Mouse (Mus musculus) olfactory bulb, adult 2 months (tissue): ENCODE data around the gene Smarcb1.

ENCODE experiments used
- CTCF ChIP-seq: fragments of 200-500 bp; IDR thresholded peaks from 2 replicates; pipeline ENCODE4 v1.5.1; 2012; ENCODE audit warnings: low read depth, mild to moderate bottlenecking, low read length, moderate library complexity; ENCODE audit not compliant: insufficient read depth
- POLR2A ChIP-seq: fragments of 200-500 bp; IDR thresholded peaks from 2 replicates; pipeline ENCODE4 v1.6.1; 2012; ENCODE audit warnings: mild to moderate bottlenecking, low read depth, low read length, moderate library complexity; ENCODE audit not compliant: insufficient read depth

GRCm38 (mm10) chr10:75854096-75854495 is 67.3 kb downstream of the Smarcb1 start:
- TF ChIP-seq CTCF (no peak), POLR2A (no peak)
